Mouse (Mus musculus) kidney, postnatal 4 days (tissue): Measurements from ENCODE around the gene Enox1.
"Not testable (repeated sequence)": the region's sequence is repeated elsewhere in the genome, so short reads cannot be mapped to it uniquely, and the experiment has no call there.

Source experiments
- DNase-seq, 2 experiments: peaks; one replicate each; pipeline ENCODE4 v3.0.0; 2021; ENCODE audit warnings: mixed read lengths in 2 of 2

The Enox1 gene

GRCm38 (mm10) chr14:77529201-77529600, 372.6 kb downstream of the Enox1 start:
- no peak for DNase-seq

- DNase-seq = no peak
Measured at GRCm38 (mm10) chr14:77529621-77530020, 373.1 kb downstream of the Enox1 start.

- peak in 1 of 2 experiments; percentile 17 for DNase-seq
Measured at GRCm38 (mm10) chr14:77533638-77534037, 377.1 kb downstream of the Enox1 start.

- DNase-seq = no peak
Measured at GRCm38 (mm10) chr14:77534120-77534519, 377.6 kb downstream of the Enox1 start.

DNA sequence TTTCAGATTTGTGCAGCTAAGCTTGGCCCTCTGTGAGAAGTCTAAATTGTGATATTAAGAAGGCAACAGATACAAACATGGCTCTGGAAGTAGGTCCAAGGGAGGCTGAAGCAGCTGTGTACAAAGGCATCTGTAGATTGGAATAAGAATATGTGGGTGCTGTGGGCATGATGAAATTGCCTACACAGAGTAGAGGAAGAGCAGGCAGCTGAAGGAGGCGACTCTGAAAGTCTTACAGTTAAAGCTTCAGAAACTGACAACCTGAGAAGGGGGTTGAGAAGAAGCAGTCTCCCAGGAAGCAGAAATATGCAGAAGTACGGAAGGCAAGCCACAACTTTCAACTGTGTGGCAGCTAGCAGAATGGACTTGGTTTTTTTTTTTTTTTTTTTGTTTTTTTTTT, 380.0 kb downstream of the Enox1 start:
- DNase-seq = no peak

GRCm38 (mm10) chr14:77539563-77539962, 383.0 kb downstream of the Enox1 start:
- DNase-seq = not testable (repeated sequence)

DNA sequence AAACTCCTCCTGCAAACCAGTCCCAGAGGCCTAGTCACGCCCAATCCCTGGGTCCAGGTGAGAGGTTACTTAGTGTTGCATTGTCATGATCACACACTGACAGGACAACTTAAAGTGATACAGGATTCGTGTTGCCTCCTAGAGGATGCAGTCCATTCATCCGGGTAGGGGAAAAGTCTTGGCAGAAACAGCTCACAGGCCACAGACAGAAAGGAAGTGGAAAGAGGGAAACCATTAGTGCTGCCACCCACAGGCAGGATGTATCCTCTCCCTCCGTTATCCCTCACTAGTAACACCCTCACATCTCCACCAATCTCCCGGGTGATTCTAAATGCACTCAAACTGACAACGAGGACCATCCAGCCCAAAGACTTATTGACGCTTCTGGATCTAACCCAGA, 385.4 kb downstream of the Enox1 start:
- no peak for DNase-seq

GRCm38 (mm10) chr14:77546531-77547274, 390.1 kb downstream of the Enox1 start:
- peak; percentile 12 to 32 for DNase-seq

- DNase-seq = no peak
Measured at GRCm38 (mm10) chr14:77547351-77547750, 390.8 kb downstream of the Enox1 start.

GRCm38 (mm10) chr14:77548963-77549362, 392.4 kb downstream of the Enox1 start:
- no peak for DNase-seq

DNA sequence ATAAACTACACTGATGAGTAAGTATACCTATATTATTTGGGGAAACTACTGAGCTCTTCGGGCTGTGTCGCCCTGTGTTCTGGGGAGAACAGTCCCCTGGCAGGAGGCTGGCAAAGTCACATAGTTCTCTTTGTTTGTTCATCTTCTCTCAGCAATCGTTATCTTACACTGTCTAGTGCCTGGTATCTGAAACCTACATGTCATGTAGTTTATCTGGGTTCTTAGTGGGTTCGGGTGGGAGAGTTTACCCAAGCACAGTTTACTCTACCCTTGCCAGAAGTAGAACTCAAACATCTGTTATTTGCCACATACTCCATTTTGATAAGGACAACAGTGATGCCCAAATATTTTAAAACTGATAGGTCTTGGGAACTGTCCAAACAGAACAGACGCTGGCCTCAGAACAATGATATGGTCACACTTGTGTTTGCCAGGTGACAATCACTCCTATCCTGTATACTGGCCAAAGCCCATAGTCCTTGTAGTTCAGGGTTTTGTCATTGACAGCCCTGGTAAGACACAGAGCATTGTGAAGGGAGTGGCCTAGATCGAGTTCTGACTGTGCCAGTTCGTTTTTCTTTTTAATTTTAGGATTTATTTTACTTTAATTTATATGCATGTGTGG, 401.0 kb downstream of the Enox1 start:
- DNase-seq = no peak

GRCm38 (mm10) chr14:77558910-77559309, 402.3 kb downstream of the Enox1 start:
- no peak for DNase-seq

GRCm38 (mm10) chr14:77559792-77560191, 403.2 kb downstream of the Enox1 start:
- no peak for DNase-seq

DNA sequence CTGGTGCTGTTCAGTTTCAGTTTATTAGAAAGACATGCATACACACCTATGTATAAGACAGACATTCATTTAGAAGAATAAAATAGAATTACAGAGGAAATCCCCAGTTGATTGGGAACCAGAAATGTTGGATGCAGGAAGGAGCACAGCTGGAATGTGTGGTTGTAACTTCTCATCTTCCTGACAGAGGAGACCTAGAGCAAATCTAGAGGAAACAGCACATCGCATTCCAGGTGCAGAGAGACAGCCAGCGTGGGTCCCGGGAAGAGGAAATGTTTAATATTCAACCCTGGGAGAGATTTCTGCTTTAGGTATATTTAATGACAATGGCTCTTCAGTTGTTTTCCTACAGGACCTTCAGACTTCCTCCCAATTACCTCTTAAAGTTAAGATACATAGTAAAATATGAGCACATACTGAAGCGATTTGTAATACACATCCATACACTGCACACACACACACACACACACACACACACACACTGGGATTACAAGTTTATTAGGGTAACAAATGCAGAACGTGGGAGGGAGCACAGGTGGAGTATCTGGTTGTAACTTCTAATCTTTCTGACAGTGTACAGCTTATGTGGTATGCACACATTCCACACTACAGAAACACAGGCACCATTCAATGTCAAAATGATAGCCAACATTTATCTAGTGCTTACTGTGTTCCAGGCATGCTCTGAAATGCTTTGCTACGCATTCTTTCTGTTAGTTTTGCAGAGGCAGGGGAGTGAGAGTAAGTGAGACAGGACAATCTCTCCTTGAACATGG, 405.4 kb downstream of the Enox1 start:
- DNase-seq = no peak

GRCm38 (mm10) chr14:77563922-77564321, 407.4 kb downstream of the Enox1 start:
- DNase-seq = no peak

GRCm38 (mm10) chr14:77567120-77567519, 410.6 kb downstream of the Enox1 start:
- DNase-seq = no peak

- no peak for DNase-seq
Measured at GRCm38 (mm10) chr14:77574436-77574835, 417.9 kb downstream of the Enox1 start.

DNA sequence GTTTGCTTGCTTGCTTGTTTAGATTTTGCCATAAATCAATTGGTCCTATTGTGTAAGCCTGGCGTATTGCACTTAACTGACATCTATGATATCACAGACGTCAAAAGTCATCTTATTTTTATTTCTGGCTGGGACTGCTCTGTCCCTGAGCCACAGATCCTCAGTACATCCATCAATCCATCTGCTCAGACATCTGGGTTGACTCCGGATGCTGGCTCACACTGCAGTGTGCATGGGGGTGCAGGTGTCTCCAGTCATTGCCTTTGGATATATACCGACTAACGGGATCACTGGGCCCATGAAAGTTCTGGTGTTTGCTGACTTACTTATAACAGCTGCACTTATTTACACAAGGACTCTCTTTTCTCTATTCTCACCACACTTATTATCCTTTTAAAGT, 419.8 kb downstream of the Enox1 start:
- DNase-seq = no peak

GRCm38 (mm10) chr14:77577481-77578251, 421.1 kb downstream of the Enox1 start:
- DNase-seq = no peak

DNA sequence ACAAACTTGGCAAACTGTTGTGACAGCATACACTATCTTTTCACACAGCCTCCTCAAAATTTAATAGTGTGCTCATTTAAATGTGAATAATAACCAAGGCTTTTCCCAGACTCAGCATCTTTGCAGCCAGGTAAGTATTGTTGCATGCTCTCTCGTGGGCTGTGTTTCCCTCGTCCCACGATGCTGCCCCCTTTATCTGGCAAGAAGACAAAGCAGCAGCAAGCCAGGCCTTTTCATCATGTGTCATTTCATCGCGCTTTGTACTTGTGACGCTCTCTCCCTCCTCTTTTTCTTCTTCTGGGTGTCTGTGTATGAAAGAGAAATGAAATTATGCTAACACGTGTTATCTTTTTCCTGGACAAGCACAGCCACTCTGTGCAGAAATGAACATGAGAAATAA, 421.8 kb downstream of the Enox1 start:
- DNase-seq = no peak

- DNase-seq = no peak
Measured at GRCm38 (mm10) chr14:77580106-77580936, 423.8 kb downstream of the Enox1 start.

DNA sequence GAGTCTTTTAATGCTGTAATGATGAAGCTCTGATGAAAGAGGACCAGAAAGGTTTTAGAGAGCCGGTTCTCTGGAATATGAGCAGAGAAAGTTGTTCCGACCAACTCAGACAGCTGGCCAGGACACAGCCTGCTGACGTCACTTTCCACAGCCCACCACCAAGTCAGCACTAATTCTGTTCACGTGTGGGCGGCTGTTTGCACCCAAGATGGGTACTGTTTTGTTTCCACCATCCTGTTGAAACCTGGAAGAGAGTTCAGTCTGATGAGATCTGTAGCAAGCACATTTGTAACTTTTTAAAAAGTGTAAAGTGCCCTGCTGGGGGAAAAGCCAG, 424.3 kb downstream of the Enox1 start:
- no peak for DNase-seq
